Mouse (Mus musculus) frontal cortex, adult 2 months (tissue): ENCODE data around the gene Mst1r. TPM values are rescaled to one million over a fixed set of nuclear protein-coding genes. Genes with fewer than 3 reads are reported as not detected.

Experiments
- DNase-seq, 2 experiments: peaks; one replicate each; pipeline ENCODE4 v3.0.0; 2022; ENCODE audit warnings: low spot score in 1 of 2; ENCODE audit errors: extremely low spot score in 1 of 2
- polyA plus RNA-seq: library from polyadenylated mRNA; depleted of rRNA; stranded (reverse); fragments of >200 nt; gene quantifications from 2 replicates; pipeline ENCODE4 v1.2.3, GENCODE M21; 2012; rRNA removed

The Mst1r gene
- polyA plus RNA-seq = 1.2 and 2.1 TPM in 2 replicates

GRCm38 (mm10) chr9:107906252-107906966 lies at the start of gene Mst1r:
Gene Mst1r, plus strand, starts transcription at chr9:107906873.
- DNase-seq = no peak

GRCm38 (mm10) chr9:107858343-107858742 lies 48.3 kb upstream of the Mst1r start:
- no peak for DNase-seq

GRCm38 (mm10) chr9:107864493-107864892 lies 42.2 kb upstream of the Mst1r start:
- no peak for DNase-seq

GRCm38 (mm10) chr9:107866081-107866480 lies 40.6 kb upstream of the Mst1r start:
- DNase-seq = no peak

- peak; percentile 90 to 97 for DNase-seq
Observed at GRCm38 (mm10) chr9:107872350-107873098, 34.1 kb upstream of the Mst1r start.

- DNase-seq = no peak
Observed at GRCm38 (mm10) chr9:107873137-107873536, 33.5 kb upstream of the Mst1r start, which contains the start of gene Rbm6. Gene Rbm6, minus strand, starts transcription at chr9:107873237.

- no peak for DNase-seq
Observed at GRCm38 (mm10) chr9:107880411-107880810, 26.3 kb upstream of the Mst1r start.

GRCm38 (mm10) chr9:107887804-107888266 lies 18.8 kb upstream of the Mst1r start, which contains the start of gene Mon1a:
Gene Mon1a, plus strand, starts transcription at chr9:107888151.
- peak; percentile 83 to 90 for DNase-seq

- DNase-seq = peak in 1 of 2 experiments; percentile 28
Observed at GRCm38 (mm10) chr9:107888267-107888850, 18.3 kb upstream of the Mst1r start.

GRCm38 (mm10) chr9:107890260-107890659 lies 16.4 kb upstream of the Mst1r start:
- no peak for DNase-seq

GRCm38 (mm10) chr9:107891023-107891422 lies 15.7 kb upstream of the Mst1r start:
- DNase-seq = no peak

GRCm38 (mm10) chr9:107898563-107898962 lies 8.1 kb upstream of the Mst1r start:
- no peak for DNase-seq

GRCm38 (mm10) chr9:107899855-107900254 lies 6.8 kb upstream of the Mst1r start:
- no peak for DNase-seq

- DNase-seq = peak; percentile 76 to 89
Observed at GRCm38 (mm10) chr9:107900840-107901626, 5.6 kb upstream of the Mst1r start.

- no peak for DNase-seq
Observed at GRCm38 (mm10) chr9:107901627-107901914, 5.1 kb upstream of the Mst1r start.

GRCm38 (mm10) chr9:107904726-107905125 lies 1.9 kb upstream of the Mst1r start:
- DNase-seq = peak; percentile 75 to 96

GRCm38 (mm10) chr9:107906967-107907800 lies 511 bp downstream of the Mst1r start:
- DNase-seq = no peak

- DNase-seq = no peak
Observed at GRCm38 (mm10) chr9:107907801-107908120, 1.1 kb downstream of the Mst1r start.

GRCm38 (mm10) chr9:107908410-107909158 lies 1.9 kb downstream of the Mst1r start:
- DNase-seq = no peak
